Mouse (Mus musculus): Measurements from ENCODE around the gene Hmgxb4. TPM values are rescaled to one million over a fixed set of nuclear protein-coding genes. Genes with fewer than 3 reads are reported as not detected.
A peak's percentile ranks its signal among the peaks of the same experiment; 100 is the strongest.

Hmgxb4 gene
- total RNA-seq, 1 experiment from 2014 or later = 18.3 TPM

DNA sequence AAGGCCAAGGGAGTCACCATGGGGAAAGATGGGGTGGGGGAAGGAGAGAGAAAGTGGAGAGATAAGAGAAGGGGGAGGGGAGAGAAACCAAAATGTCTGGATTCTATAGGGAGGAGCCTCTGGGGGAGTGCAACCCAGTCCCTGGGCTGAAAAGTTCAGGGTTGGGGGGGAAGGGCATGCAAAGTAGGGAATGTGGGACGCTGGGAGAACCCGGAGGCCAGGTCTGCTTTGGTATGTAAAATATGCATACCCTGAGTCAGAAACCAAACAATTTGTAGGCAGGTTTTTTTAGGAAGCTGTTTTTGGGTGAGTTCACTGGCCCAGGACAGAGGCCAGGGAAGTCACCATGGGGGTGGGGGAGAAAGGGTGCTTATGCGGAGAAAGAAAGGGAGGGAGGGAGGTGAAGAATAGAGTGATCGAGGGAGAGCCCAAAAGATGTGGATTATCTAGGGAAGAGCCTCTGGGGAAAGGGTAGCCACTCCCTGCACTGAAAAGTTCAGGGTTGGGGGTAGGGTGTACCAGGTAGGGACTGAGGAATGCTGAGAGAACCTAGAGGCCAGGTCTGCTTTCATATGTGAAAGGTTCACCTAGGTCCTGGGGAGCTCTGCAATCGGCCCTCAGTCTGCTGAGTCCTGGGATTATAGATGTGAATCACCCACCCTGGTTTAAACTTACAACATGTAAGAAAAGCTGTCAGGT is 25.3 kb downstream of the Hmgxb4 start:
- peak; percentile 27 for DNase-seq

DNA sequence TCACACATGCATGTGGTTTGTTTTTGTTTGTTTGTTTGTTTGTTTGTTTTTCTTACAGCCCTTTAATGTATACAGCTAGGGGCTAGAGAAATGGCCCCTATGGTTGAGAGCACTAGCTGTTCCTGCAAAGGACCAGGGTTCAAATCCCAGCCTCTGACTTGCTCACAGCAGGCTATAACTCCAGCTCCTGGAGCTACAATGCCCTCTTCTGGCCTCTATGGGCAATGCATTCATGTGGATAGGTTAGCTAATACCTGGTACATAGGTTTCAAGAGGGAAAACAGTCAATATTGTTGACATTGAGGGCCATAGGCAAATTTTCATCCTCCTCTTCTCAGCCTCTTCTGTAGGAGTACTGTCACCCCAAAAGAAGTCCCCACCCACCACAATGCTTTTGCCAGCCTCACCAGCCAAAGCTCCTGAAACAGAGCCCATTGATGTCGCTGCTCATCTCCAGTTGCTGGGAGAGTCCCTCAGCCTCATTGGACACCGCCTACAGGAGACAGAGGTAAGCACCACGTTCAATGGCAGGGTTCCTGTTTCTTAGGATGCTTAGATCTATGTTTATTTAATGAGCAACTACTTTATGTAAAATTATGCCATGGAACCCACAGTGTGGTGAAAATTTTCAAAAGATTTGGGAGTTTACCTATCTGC is 30.6 kb downstream of the Hmgxb4 start:
- DNase-seq = peak; percentile 25

DNA sequence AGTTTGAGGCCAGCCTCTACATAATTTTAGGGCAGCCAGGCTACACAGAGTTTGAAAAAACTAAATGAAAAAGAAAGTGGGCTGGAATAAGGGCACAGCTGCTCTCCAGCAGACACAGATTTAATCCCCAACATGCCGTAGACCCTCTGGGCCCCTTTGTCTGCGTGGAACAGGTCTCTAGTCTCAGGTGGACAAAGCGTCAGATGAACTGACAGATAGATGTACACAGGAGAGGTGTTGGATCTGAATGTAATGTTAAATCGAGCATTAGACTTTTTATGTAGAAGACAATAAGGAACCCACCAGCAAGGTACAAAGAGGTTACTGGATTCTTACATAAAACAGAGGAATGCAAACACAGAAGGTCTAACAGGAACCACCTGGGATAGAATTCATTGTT is 32.7 kb downstream of the Hmgxb4 start:
- no peak for DNase-seq

DNA sequence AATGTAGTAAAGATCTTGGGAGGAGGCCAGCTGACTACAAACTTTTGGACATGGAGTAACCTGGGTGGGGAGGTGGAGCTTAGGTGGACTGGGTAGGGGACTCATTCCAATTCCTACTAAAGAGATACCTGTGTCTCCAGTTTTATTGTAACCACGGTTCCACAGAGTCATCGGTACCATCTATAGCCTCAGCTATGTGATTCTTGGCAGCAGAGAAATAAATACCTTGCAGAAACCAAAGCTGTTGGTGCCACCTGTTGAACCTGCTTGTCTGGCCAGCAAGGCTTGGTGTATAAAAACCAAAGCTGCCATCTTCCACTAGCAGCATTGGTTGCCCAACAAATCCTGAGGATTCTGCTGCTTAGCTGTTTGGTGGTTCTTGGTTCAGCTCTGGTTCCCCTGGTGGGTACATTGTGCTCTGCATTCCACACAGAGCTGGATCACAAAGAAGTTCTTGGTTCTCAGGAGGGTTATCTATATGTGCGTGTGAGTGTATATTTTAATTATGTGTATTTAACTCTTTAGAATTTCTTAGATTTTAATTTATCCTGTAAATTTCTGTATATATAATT is 37.4 kb downstream of the Hmgxb4 start:
- DNase-seq = no peak

DNA sequence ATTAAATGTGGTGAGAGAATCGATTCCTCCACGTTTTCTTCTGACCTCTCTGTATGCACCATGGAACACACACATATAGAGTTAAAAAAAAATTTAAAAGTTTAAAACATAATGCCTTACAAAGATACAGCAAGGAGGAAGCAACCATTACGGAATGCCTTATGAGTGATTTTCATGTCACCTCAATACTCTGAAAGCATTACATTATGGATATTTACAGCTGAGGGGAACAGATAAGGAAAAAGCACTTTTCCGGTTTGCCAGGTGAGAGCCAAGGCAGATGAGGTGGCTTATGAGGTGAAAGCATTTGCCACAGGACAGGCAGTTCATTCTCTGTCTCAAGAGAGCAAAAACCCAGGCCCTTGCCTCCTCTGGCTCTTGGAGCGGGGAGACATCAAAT is 39.8 kb downstream of the Hmgxb4 start:
- no peak for DNase-seq

DNA sequence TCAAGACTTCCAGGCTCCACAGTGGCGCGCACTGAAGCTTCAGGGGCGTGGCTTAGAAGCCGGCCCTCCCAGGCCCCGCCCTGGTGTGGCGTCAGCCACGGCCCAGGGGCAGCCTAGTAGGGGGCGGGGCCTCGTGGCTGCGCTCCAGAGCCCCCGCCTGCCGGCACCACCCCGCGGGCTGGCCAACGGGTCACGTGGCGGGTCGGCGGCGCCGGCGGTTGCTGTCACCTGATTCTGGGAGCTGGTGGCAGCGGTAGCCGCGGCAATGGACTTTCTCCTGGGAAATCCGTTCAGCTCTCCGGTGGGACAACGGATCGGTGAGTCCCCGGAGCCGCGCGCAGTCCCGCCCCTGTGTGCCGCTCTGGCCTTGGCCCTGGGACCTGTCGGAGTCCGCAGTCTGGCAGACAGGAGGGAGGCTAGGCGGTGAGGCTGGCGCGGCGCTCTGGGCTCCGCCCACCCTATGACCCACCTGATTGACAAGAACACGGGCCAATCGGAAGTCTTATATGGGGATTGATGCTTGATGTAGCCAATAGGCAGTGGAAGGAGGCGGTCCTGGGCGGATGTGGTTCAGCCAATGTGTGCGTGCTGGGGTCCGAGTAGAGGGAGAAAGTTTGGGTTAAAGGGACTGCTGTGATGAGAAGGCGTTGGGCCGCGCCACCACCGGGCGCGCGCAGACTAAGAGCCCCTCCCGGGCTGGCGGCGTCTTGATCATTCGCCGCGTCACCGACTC is 40.5 kb downstream of the Hmgxb4 start, which contains the start of gene Tom1:
Gene Tom1 (plus strand): TSS at position 195 of the 733 bp plus-strand sequence.
- peak; percentile 98 for DNase-seq

DNA sequence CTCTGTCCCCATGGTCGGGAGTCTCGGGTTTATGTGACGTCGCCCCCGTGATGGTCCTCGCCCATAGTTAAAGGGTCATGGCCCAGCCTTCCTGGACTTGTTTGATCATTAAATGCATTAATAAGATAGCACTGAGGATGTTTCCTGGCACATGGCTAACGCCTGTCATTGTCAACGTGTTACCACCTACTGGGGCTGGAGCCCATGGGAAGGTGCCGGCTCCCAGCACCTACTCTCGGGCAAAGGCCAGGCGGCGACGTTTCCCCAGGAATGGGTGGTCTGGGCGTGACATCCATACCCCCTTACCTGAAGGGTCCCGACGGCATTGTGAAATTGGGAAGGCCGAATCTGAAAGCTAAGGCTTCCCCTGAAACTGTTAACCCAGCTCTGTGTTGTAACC is 41.1 kb downstream of the Hmgxb4 start:
- no peak for DNase-seq

DNA sequence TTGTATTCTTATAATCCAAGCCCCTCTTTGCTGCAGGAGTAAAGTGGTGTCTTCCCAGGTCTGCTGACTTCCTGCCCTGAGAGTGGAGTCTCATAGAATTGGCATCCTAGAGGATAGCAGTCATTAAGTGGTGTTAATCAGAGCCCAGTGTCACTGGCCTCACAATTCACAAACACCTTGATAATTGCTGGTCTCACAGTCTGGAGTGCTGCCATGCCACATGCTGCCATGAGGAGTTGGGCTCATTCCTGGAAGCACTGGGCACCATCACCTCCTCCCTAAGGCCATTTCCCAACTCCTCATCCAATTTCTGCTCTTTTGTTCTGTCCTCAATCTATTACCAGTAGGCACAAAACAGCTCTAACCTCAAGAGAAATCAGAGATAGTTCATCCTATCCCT is 42.5 kb downstream of the Hmgxb4 start:
- no peak for DNase-seq

DNA sequence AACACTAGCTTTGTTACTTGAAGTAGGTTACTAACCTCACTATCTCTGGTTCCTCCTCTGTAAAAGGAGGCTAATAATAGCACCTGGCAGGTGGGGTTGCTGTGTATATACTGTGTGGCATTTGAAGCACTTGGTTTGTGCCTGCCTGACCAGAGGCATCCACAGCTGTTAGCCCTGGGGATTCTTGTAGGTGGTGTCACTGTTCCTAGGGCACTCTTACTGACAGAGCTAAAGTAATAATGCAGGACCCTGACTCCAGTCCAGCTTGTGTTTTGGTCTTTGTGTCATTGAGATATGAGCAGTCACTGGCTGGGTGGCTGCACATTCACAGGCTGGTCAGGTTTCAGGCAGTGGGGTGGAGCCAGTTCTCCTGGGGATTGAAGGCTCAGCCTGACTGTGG is 45.3 kb downstream of the Hmgxb4 start:
- peak; percentile 34 for DNase-seq

DNA sequence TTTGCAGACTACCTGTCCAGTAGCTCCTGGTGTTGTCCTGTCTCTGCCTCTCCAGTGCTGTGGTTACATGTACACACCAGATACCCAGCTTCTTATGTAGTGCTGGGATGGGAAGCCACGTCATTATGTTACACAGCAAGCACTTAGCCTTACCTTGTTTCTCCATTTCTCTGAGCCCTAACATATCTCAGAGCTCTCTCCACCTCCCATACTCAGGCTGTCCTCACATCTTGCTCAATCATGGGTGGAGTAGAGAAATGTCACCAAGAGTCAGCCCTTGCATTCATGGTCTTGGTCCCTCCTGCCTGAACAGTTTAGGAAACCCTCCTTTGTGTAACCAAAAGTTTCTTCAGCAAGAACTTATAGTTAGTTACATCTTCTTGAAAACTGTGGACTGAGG is 46.6 kb downstream of the Hmgxb4 start:
- DNase-seq = no peak

DNA sequence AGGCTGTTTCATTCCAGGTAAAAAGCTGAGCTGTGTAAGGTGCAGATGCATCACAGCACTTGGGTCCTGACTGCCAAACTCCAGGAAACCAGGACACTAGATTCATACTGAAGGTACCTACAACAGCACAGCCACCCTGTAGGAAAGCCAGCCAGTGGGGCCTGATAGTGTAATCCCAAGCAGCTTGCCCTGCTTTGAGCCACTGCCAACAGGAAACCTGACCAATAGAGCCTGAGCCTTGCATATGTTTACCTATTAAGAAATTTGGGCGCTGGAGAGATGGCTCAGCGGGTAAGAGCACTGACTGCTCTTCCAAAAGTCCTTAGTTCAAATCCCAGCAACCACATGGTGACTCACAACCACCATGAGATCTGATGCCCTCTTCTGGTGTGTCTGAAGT is 49.0 kb downstream of the Hmgxb4 start:
- DNase-seq = no peak

DNA sequence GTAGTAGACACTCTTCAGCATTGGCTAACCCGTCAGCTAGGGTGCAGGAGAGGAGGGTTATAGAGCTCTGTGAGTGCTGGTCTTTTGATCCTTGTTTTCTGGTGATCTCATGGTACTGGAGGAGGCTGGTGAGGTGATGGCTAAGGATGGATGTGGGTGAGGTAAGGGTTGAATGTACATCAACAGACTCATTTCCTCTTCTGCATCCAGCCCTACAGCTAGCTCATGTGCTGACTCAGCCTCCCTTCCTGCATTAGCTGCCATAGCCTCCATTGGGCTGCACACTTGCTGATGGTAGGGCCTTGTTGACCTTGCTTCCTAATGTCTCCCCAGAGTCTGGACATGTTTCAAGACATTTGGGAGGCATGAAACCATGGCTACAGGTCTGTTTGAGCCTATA is 49.8 kb downstream of the Hmgxb4 start:
- DNase-seq = no peak

DNA sequence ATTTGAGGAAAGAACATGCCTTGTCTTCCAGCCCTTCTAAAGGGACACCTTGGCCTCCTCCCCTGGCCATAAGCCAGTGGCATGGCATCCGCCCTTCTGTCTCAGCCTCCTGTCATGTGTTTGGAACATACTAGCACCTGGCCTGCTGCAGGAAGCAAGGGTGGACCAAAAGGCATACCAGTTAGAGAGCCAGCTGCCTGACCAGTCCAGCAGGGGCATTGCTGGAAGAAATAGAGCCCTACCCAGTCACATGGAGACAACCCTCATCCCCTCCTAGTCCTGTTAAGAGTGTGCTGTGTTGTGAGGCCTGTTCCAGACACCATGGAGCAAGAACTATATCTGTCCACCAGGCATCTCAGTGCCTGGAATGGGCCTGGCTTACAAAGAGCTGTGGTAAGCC is 53.1 kb downstream of the Hmgxb4 start:
- no peak for DNase-seq

DNA sequence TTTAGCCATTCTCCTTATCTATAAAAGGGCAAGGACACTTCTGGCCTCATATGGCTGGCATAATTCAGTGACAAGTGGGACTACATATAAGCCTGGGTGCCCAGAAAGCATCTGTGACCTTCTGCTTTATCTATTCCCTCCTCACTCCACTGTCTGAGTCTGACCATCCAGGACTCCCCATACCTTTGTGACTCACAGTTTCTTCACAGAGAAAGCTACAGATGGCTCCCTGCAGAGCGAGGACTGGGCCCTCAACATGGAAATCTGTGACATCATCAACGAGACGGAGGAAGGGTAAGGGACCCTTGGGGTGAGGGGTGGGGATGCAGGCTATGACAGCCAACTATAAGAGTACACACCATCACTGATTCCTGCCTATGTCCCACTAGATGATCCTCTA is 54.6 kb downstream of the Hmgxb4 start:
- DNase-seq = peak; percentile 12

DNA sequence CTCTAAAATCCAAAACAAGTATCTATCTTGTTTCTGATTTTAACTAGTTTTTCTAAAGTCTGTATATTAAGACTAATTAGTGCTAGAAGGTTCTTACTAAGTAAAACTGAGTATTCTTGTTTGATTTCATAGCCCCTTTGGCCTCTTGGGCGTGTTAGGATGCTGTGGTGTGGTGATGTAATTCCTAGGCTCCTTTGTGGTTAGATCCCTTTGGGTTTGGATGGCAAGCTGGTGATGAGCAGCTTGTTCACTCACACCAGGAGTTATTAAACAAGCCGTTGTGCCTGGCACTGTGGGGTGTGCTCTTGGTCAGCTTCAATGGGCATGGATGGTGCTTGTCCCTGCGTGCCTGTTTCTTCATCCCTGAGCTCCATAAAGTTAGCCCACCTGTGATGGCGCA is 60.2 kb downstream of the Hmgxb4 start:
- no peak for DNase-seq

DNA sequence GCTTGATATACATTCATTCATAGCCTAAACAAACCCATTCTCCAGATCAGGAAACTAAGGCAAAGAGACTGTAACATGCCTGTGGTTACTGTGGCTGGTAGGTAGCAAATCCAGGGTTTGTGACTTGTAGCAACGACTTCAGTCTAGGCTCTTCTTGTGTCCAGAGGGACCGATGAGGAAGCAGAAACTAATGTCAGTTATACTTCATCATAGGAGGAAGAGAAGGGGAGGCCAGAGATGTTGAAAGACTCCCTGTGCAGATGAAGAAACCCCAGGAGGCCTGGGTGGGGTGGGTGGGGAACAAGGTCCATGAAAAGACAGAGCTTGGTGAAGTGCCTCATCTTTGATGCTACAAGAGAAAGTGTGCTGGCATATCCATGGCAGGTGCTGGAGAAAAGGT is 62.5 kb downstream of the Hmgxb4 start:
- DNase-seq = no peak

DNA sequence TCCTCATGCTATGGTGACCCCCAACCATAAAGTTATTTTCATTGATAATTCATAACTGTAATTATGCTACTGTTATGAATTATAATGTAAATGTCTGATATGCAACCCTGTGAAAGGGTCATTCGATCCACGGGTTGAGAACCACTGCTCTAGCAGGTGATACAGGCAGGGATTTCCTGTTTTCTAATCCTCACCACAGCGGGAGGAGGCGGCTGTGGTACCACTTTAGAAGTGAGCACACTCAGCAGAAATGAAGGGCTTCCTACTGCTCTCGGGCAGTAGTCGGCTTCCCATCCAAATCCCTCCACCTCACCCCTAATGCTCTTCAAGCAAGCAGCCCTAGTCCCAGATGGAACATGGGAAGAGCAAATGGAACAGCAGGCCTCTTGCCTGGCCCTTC is 66.9 kb downstream of the Hmgxb4 start:
- no peak for DNase-seq

DNA sequence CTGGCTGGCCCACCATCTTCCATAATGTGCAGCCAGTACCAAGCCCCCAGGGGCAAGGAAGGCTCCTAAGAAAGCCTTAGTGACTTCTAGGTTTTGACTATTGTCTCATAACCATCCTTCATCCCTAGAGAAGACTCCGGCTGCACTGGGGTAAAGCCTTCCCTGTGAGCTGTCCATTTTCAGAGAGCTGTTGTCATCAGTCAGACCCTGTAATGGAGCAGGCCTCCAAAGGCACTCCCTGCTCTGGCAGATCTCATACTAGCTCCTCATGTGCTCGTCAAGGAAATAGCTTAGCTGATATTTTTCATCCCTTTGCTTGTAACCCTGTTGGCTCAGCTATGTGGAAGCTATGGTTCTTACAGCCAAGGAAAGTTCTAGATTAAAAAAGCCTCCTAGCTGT is 67.7 kb downstream of the Hmgxb4 start:
- no peak for DNase-seq

DNA sequence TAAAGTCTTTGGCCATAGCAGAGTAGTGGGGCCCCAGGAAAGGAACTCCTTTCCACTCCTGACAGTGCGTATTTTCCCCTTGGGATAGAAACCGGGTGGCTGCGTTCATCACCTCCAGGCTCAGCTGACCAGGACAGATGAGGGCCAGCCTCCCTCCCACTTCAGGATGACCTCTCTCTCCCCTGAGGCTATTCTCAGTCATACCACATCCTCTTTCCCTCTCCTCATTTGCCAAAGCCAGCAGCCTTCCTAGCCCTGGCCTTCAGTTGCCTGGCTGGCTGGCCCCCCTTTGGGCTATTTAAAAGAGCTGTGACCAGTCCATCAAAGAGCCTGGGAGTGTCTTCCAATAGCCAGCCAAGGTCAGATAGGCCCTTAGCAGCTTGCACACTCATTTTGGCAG is 70.1 kb downstream of the Hmgxb4 start:
- peak; percentile 68 for DNase-seq

DNA sequence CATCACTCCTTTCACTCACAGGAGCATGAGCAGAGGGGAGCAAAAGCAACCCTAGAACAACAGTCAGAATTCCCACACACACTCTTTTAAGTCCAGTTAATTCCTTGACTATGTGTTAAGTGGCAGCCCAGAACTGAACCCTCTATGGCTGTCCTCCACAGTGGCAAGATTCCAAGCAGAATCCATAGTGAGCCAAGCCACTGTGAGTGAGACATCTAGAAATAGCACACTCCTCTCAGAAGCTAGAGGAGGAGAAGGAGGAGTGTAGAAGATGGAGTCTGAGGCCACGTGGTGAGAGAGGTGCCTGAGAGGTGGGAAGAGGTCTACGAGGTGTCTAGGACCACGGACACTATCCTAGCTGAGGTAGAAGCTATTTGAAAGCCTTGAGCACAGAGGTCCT is 71.6 kb downstream of the Hmgxb4 start:
- DNase-seq = no peak

DNA sequence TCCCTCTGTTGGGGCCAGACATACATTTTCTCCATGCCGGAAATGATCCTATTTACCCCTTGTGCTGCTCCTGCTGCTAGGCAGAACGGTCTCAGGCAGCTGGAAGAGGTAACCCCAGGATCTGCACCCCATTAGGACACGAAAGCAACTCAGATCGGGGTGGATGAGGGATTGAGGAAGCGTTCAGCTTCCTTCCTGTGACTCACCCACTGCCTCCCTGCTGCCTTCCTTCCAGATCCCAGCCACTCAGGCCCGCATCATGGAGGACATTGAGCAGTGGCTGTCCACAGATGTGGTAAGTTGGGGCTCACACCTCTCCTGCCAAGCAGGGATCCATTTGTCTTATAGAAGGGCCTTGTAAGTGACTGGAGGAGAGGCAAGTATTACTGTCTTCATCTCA is 74.1 kb downstream of the Hmgxb4 start:
- no peak for DNase-seq

DNA sequence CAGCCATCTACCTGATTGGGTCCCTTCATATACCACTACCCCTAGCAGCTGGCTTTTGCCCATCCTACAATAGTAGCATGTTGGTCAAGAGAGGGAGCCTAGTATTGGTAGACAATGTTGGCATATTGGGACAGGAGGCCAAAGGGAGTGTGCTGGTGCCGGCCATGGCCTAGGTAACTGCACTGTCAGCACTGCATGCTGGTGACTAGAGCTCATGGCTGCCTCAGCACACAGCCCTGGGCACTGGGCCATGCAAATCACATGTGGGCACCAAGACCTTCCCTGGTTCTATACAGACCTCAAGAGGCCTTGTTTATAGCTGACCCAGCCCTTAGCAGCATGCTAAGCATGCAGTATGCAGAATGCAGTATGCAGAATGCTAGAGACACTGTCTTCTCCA is 77.1 kb downstream of the Hmgxb4 start:
- no peak for DNase-seq

All from adrenal gland, postnatal 14 days (tissue).